Mouse (Mus musculus) adrenal gland, postnatal 14 days (tissue): ENCODE measurements around the gene Casc1. TPM values are rescaled to one million over a fixed set of nuclear protein-coding genes. Genes with fewer than 3 reads are reported as not detected.

Experiments
- DNase-seq: peaks from one replicate; pipeline ENCODE4 v3.0.0; 2021; ENCODE audit warnings: mixed read lengths
- total RNA-seq: library from RNA; stranded (reverse); gene quantifications from 2 replicates; pipeline ENCODE4 v1.2.3, GENCODE M21; 2021

Casc1 gene
- total RNA-seq, 1 experiment from 2014 or later = 0.63 TPM

DNA sequence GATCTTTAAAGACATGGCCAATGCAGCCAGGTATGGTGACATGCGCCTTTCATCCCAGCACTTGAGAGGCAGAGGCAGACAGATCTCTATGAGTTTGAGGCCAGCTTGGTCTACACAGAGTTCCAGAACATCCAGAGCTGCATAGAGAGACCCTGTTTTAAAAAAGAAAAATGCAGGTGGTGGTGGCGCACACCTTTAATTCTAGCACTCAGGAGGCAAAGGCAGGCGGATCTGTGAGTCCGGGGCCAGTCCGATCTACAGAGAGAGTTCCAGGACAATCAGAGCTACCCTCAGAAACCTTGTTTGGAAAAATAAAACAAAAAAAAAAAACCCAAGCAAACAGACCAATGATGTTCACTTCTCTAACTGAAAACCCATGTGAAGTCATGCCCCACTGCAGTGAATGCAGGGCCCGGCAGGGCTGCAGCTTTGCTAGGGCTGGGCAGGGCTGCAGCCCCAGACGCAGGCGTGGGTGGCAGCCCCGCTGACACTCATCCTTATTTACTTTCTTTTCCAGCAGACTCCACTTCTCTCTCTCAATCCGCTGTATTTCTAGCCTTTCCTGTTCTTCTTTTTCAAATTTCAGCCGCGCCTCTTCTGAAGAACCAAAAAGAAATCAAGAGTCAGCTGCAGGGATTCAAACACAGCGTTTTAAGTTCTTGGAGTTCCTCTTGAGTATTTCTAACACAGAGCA, 8.2 kb downstream of the Casc1 start:
- no peak for DNase-seq

- DNase-seq = no peak
Measured at GRCm38 (mm10) chr6:145197949-145198686, 12.7 kb downstream of the Casc1 start.

GRCm38 (mm10) chr6:145193446-145193845, 17.4 kb downstream of the Casc1 start:
- no peak for DNase-seq

GRCm38 (mm10) chr6:145193038-145193437, 17.8 kb downstream of the Casc1 start:
- DNase-seq = no peak

DNA sequence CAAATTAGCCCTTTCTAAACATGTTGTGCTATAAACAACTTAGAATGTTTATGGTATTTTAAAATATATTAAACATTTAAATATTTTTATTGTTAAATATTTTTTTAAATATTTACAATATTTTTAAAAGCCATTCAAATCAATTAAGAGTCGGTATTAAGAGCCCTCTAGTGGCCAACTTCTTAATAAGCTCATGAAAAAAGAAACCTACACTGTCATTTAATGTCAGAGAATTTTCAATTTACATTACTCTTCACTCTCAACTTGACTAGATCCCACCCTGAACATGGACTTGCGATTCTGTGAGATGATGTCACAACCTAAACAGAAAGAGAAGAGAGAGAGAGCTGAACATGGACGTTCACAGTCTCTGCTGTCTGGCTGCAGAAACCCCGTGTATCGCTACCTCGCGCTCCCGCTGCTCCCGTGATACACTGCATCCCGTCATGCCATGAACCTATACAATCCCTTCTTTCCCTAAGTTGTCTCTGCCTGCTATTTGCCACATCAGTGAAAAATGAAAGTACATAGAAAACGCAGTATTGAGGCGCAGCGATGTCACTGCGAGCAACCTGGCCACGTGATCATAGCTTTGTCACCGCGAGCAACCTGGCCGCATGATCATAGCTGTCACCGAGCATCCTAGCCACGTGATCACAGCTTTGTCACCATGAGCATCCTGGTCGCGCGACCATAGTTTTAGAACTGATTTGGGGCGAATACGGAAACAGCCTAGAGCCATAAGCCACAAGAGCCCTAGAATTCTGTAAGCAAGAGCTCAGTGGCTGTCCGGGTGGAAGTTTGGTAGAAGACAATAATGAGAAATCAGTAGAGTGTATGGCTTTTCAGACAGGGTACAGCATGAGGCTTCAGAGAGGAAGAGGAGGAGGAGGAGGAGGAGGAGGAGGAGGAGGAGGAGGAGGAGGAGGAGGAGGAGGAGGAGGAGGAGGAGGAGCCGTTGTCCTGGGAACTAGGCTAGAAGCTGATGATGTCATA, 23.4 kb downstream of the Casc1 start:
- peak; percentile 28 for DNase-seq

GRCm38 (mm10) chr6:145186096-145186495, 24.7 kb downstream of the Casc1 start:
- no peak for DNase-seq

- DNase-seq = peak; percentile 84
Measured at GRCm38 (mm10) chr6:145182044-145182443, 28.8 kb downstream of the Casc1 start.

DNA sequence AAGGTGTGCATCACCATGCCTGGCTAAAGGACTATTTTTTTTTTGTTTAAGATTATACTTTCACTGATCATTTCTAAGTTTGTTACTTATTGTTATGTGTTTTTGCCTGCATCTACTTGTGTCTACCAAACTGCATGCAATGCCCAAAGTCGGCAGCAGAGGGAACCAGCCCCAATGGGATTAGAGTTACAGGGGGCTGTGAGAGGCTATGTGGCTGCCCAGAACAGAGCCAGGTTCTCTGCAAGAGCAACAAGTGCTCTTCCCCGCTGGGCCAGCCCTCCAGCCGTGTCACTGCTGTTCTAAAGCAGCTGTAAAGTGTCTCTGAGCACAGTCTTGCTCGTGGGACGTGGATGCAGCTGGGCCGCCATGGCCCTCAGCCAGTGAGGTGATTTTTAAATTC, 31.1 kb downstream of the Casc1 start:
- peak; percentile 75 for DNase-seq

DNA sequence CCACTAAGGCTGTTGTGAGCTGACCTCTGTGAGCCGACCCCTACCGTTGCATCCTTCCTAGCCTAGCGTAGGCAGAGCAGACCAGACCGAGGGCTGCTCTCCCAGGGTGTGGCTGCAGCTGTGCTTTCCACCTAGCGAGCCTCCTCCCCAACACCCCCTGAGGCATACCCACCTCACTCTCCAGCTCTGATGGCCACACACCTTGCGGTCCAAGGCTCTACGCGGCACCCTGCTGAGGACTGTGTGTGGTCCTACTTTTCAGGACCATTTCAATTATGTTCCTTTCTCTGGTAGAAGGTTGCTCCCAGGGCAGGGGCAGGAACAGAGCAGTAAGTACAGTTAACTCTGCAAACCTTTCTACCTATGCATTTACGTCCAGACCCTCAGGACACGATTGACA, 34.3 kb downstream of the Casc1 start:
- DNase-seq = no peak

- DNase-seq = peak; percentile 84
Measured at GRCm38 (mm10) chr6:145175571-145175981, 35.2 kb downstream of the Casc1 start.

GRCm38 (mm10) chr6:145173781-145174191, 37.0 kb downstream of the Casc1 start:
- DNase-seq = peak; percentile 93

DNA sequence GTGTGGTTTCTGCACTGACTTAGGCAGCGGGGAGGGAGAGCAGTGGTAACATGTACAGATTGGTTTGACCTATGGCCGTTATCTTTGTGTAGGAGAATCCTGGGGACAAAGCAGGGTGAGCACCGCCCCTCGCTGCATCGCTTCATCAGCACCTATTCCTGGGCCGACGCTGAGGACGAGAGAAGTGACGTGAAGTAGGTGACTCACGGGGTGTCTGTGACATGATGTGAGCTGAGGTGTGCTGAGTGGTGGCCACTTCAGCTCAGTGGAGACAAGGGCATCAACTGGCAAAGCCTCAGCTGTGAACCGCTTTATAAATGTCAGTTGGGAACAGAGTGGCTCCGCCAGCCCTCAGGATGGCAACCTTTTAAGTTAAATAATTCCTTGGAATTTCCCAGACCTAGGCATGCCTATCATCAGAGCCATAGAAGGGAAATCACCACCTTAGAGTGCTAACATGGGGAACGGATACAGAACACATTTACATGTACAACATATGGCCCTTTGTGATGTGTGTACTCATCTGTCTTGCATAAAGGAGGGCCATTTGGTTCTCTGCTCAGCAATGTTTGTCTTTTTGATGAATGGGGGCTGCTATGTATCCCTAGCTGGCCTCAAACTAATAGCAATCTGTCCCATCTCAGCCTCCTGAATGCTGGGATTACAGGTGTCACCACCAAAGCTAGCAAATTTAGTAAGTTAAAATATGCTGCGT, 38.8 kb downstream of the Casc1 start:
- no peak for DNase-seq

- no peak for DNase-seq
Measured at GRCm38 (mm10) chr6:145160581-145160980, 50.2 kb downstream of the Casc1 start.

GRCm38 (mm10) chr6:145158619-145159018, 52.2 kb downstream of the Casc1 start:
- no peak for DNase-seq

DNA sequence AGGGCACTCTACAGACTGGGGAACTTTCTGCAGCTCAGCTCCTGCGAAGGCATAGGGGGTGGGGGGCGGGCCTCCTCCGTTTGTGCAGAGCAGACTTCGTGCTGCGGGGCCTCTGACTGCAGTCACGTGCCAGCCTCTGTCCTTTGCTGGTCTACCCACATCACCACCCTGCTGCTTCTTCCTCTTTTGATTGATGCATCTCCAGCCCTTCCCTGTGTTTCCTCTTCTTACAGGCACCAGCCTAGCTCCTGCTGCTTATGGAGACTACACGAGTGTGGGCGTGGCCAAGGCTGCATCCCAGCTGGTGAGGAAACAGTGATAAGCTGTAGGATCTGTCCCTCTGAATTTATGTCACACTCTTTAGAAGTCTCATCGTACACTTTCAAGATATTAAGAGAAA, 61.8 kb downstream of the Casc1 start:
- DNase-seq = no peak

DNA sequence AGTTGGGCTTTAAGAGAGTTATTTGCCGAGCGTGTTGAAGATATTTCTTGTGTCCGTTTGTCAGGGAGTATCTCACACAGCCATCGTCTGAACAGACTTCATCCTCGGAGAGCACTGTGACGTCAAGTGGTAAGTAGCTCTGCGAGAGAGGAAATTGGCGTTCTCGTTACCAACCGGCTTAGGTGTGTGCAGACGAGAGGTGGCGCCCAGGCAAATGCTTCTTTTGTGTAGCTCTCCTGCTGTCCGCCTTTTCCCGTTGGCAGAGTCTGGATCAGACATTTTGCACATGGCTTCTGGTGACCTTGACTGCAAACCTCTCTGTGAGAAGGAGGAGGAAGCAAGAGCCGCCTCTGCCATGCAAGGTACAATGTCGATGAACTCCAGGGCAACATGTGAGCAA, 63.1 kb downstream of the Casc1 start:
- no peak for DNase-seq

DNA sequence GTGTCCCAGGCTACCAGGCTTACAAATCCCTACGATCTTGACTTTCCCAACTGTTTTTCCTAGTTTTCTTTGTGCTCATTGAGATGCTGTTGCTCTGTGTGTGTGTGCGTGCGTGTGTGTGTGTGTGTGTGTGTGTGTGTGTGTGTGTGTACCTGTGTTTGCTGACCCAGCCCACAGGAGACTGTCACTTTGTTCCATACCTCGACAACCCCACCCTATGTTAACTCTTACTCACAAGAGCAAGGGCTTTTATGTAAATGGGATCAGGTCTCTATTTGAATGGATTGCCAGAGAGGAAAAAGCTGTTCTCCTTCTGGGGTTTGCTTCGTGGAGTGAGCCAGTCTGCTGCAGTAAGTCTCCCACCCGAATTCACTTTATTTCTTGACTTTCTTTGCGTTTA, 65.6 kb downstream of the Casc1 start:
- DNase-seq = no peak

- DNase-seq = no peak
Measured at GRCm38 (mm10) chr6:145141827-145142226, 69.0 kb downstream of the Casc1 start.

GRCm38 (mm10) chr6:145140706-145141105, 70.1 kb downstream of the Casc1 start:
- DNase-seq = peak; percentile 50

DNA sequence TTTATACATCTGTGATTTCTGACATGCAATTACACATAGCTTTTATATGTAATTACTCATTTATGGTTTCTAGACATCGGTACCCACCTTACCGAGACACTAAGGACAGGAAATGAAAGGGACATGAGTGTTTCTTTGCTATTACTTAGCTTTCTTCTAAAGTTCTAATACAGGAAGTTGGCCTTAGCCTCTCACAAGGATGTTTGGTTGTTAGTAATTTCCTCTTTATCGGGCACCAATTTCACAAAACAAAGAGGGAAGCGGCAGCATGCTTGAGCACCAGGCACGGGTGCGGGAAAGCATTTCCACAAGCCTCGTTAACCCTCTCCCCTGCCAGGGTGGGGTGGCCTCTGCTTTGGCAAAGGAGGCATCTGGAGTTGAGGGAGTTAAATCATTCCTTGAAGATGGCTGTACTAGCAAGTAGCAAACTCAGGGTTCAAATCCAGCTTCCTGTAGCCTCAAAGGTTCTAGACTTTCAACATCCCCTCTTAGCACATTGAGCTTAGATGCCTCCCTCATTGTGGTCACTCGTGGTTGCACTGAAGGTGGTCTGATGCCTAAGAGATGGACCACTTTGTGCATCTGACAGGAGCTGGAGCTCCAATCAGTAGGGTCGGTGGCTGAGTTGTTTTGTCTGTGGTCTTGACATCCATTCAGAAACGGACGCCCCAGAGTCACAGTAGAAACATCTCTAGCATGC, 70.9 kb downstream of the Casc1 start:
- no peak for DNase-seq

GRCm38 (mm10) chr6:145139236-145139635, 71.6 kb downstream of the Casc1 start:
- DNase-seq = no peak
